Mouse (Mus musculus) lung, adult 2 months (tissue): ENCODE results near the gene Vps13d.

Experiments used
- CTCF ChIP-seq: fragments of 200-500 bp; IDR thresholded peaks from 2 replicates; pipeline ENCODE4 v1.5.1; 2011; ENCODE audit warnings: mild to moderate bottlenecking, low read length, control low read depth; ENCODE audit not compliant: insufficient read depth
- POLR2A ChIP-seq: fragments of 200-500 bp; IDR thresholded peaks from 2 replicates; pipeline ENCODE4 v1.6.1; 2011; ENCODE audit warnings: low read depth, mild to moderate bottlenecking, control low read depth, low read length, borderline replicate concordance; ENCODE audit errors: extremely low read depth

GRCm38 (mm10) chr4:145050518-145051208 is 144.1 kb downstream of the Vps13d start:
- TF ChIP-seq CTCF (0 out of 2 replicates have a peak, but pooled peaks have one; percentile 12), POLR2A (no peak)
